Mouse (Mus musculus): ENCODE results near the gene Rnh1. TPM values are rescaled to one million over a fixed set of nuclear protein-coding genes. Genes with fewer than 3 reads are reported as not detected.

Gene Rnh1
- polyA plus RNA-seq (2015; fragmentation: Nextera tagmentation; extraction: Ambion mirVana), result 49.5 and 53.2 TPM in 2 replicates

DNA sequence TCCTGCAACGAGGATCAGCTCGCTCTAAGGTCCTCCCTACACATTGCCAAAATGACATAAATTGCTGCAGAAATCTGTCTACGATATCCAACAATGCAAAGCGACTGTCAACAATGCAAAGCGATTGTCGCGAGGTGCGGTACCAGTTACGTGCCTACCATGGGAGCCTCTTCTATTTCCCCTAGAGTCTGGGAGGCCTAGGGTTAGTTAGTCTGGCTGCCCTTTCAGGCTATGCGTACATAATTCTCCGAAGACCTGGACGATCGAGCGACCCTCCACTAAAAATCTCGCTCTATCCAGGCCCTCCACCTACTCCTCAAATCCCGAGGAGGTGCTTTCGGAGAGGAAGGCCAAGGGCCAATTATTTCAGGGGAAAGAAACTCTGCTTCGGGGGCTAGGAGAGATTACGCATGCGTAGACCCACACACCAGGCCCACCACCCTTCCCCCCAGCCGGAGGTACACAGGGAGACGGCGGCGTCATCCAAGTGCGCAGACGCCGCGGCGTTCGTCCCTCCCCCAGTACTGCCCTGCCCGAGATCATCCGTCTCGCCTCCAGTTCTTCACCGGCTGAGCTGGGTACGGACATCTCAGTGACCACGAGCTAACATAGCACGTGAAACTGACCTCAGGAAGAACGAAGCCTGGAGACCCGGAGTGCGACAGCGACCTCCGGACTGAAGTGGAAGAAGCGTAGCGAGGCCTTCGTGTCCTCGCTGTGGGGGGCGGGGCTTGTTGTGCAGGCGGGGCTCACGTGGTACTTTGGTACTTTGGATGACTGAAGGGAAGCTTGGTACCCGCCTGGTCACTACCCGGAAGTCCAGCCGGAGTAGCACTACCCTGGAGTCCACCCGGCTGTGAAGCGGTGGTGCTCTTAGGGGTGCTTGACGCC lies at the start of gene Rnh1:
TSS of gene Rnh1 (minus strand) at position 742 of the 891 bp plus-strand sequence.
- no peaks in the 10 kb centered on the region for H3K36me3 ChIP-seq
- peak within 1 kb of the TSS; percentile 69 for H3K4me2 ChIP-seq
- peak within 1 kb of the TSS; percentile 93 for H3K27ac ChIP-seq (replicated peaks)
- 2% methylated on average over 55 of the region's 55 CpGs for WGBS
- H3K27me3 ChIP-seq, result no peaks in the 10 kb centered on the region
- ATAC-seq (ENCODE audit: low FRiP score, low read depth), result peak; percentile 98
- peaks cover 31% of the 10 kb centered on the region for H3K4me1 ChIP-seq (replicated peaks)
- H3K4me3 ChIP-seq, result peak within 1 kb of the TSS; percentile 50
- H3K9me3 ChIP-seq, result no peaks in the 10 kb centered on the region
- peak within 1 kb of the TSS; percentile 53 for H3K9ac ChIP-seq

DNA sequence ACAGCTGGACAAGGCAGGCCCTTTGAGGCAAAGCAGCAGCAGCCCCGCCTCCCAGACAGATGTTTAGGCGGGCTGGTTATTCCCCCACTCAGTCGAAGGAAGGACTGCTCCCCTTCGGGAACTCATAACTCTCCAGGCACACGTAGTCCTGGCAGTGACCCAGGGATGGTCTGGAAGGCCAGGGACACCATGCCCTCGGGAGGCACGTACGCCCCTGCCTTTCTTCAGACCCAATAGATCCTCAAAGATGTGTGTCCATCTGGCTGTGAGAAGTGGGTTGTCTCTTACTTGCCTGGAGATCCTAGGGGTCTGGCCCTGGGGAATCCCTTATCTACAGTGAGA lies 49.4 kb upstream of the Rnh1 start:
- H3K4me1 ChIP-seq (replicated peaks), result peaks cover 23% of the 10 kb centered on the region
- peak overlapping the region; percentile 72 for H3K27ac ChIP-seq (replicated peaks)
- peak overlapping the region; percentile 42 for H3K4me3 ChIP-seq
- H3K4me2 ChIP-seq, result peak overlapping the region; percentile 76
- H3K27me3 ChIP-seq, result no peaks in the 10 kb centered on the region
- H3K9ac ChIP-seq, result peak overlapping the region; percentile 47
- no peaks in the 10 kb centered on the region for H3K9me3 ChIP-seq
- ATAC-seq (ENCODE audit: low FRiP score, low read depth), result no peak
- no peaks in the 10 kb centered on the region for H3K36me3 ChIP-seq
- 3% methylated on average over 8 of the region's 8 CpGs for WGBS

DNA sequence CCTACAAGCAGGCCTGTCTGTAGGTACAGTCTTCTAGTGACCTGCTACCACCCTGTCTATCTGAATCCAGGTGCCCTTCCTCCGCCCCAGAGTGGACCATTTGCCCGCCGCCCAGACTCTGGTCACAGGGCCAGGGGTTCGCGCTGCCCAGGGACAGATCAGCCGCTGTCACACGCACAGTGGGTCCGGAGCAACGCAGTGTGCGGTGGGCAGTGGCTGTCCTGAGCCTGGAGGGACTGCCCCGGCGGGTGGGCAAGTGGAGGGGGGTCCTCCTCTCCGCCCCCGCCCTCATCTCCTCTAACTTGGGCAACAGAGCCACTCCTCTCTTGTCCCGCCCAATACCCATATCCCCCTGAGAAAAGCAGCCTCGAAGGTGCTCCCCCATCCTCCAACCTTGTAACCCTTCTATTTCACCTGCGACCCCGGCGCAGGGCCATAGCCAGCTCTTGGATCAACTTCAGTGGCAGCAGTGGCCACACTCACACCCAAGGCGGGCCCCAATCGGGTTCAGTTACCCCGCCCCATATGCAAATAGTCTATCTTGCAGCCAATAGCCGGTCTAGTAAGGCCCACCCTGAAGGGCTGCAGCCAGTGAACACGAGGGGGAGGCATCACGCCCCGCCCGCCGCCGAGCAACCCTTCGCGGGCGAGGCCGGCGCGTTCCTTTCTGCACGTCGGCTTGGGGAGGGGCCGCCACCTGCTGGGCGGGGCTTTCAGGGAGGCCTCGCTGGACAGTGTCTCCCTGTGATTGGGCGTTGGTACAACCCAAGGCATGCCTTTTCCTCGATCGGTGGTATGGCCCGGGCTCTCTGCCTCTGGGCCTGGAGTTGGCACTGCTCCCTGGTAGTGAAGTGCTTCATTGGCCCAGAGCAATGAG lies 48.8 kb upstream of the Rnh1 start:
- 3% methylated on average over 44 of the region's 44 CpGs for WGBS
- H3K4me2 ChIP-seq, result peak overlapping the region; percentile 76
- no peaks in the 10 kb centered on the region for H3K27me3 ChIP-seq
- H3K4me1 ChIP-seq (replicated peaks), result peaks cover 30% of the 10 kb centered on the region
- peak overlapping the region; percentile 42 for H3K4me3 ChIP-seq
- no peaks in the 10 kb centered on the region for H3K9me3 ChIP-seq
- peak; percentile 97 for ATAC-seq (ENCODE audit: low FRiP score, low read depth)
- no peaks in the 10 kb centered on the region for H3K36me3 ChIP-seq
- H3K27ac ChIP-seq (replicated peaks), result peak overlapping the region; percentile 72
- H3K9ac ChIP-seq, result peak overlapping the region; percentile 47

DNA sequence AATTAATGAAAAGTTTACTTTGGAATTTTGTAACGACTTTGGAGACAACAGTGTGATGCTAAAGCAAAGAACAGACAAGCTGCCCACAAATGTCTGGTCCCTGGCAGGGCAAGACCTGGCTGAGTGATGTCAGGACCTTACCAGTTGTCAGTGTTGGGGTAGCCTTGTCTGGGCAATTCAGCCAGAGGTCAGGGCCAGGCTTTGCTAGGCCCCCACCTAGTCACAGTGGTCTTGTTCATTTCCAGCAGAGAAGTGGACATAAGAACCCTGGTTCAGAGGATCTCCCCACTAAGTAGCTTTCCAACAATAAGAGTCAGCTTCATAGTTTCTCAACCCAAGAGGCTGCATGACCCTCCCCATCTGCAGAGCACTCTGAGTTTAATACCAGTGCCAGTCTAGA lies 47.7 kb upstream of the Rnh1 start:
- no peak overlapping the region for H3K27ac ChIP-seq (replicated peaks)
- peak overlapping the region; percentile 76; the same call in 1 of the 2 replicates for H3K4me2 ChIP-seq
- WGBS, result 86% methylated on average over 1 of the region's 1 CpGs

DNA sequence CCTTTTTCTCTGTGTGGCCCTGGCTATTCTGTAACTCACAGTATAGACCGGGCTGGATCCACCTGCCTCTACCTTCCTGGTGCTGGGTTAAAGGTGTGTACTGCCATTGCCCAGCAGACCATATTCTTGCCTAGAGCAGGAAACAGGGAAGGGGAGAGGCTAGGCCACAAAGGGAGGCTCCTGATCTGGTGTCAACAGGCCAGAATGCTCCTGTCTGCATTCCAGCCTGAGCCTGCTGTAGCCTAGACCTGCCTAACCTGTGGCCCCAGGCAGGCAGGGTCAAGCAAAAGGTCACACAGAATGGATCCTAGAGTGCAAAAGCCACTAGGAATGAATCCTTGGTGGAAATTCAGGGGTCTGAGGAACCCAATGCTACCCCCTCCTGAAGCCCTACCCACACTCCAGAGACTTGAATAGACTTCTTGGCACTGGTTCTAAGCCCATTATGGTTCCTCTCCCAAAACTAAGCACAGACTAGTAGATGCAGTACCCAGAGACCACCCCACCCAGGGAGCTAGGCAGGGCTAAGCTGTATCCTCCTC lies 47.0 kb upstream of the Rnh1 start:
- ATAC-seq (ENCODE audit: low FRiP score, low read depth), result no peak
- no peak overlapping the region for H3K9ac ChIP-seq
- no peak overlapping the region for H3K4me3 ChIP-seq
- 83% methylated on average over 1 of the region's 1 CpGs for WGBS
- peaks cover 41% of the 10 kb centered on the region for H3K4me1 ChIP-seq (replicated peaks)
- no peak overlapping the region for H3K4me2 ChIP-seq
- H3K9me3 ChIP-seq, result no peaks in the 10 kb centered on the region
- H3K27ac ChIP-seq (replicated peaks), result no peak overlapping the region
- no peaks in the 10 kb centered on the region for H3K27me3 ChIP-seq
- no peaks in the 10 kb centered on the region for H3K36me3 ChIP-seq

More for the DNA sequence above, 47.7 kb upstream of the Rnh1 start:
- Histone ChIP-seq H3K9me3 (no peaks in the 10 kb centered on the region), H3K4me1 (replicated peaks) (peaks cover 35% of the 10 kb centered on the region), H3K9ac (no peak overlapping the region), H3K27me3 (no peaks in the 10 kb centered on the region), H3K36me3 (no peaks in the 10 kb centered on the region), H3K4me3 (no peak overlapping the region)
- no peak for ATAC-seq (ENCODE audit: low FRiP score, low read depth)

- Histone ChIP-seq H3K27ac (replicated peaks) (no peak overlapping the region), H3K9ac (no peak overlapping the region), H3K36me3 (no peaks in the 10 kb centered on the region), H3K4me3 (no peak overlapping the region), H3K4me2 (no peak overlapping the region), H3K9me3 (no peaks in the 10 kb centered on the region), H3K4me1 (replicated peaks) (peaks cover 41% of the 10 kb centered on the region), H3K27me3 (no peaks in the 10 kb centered on the region)
- 93% methylated on average over 5 of the region's 5 CpGs for WGBS
- no peak for ATAC-seq (ENCODE audit: low FRiP score, low read depth)
Measured at GRCm38 (mm10) chr7:141218557-141219133, 46.0 kb upstream of the Rnh1 start.

DNA sequence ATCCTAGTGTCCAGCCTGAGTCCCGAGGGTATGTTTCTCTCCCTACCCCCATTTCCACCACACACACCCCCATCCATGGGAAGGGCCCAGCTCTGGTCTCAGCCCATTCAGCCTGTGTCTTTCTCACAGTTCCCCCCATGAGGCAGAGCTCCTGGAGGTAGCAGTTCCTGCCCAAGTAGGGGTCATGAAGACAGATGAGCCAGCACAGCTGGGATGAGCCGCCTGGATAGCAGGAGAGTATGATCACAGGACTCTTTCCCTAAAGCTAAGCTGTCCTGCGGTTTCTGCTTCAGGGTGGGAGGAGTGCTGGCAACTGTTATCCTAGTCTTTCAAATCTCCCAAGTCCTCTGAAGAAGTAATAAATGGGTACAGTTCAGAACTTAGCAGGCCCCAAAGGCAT lies 45.5 kb upstream of the Rnh1 start:
- H3K9me3 ChIP-seq, result no peaks in the 10 kb centered on the region
- no peak overlapping the region for H3K9ac ChIP-seq
- H3K27me3 ChIP-seq, result no peaks in the 10 kb centered on the region
- no peak for ATAC-seq (ENCODE audit: low FRiP score, low read depth)
- H3K4me1 ChIP-seq (replicated peaks), result peaks cover 41% of the 10 kb centered on the region
- H3K27ac ChIP-seq (replicated peaks), result no peak overlapping the region
- no peak overlapping the region for H3K4me2 ChIP-seq
- WGBS, result 81% methylated on average over 3 of the region's 3 CpGs
- no peak overlapping the region for H3K4me3 ChIP-seq
- H3K36me3 ChIP-seq, result no peaks in the 10 kb centered on the region

DNA sequence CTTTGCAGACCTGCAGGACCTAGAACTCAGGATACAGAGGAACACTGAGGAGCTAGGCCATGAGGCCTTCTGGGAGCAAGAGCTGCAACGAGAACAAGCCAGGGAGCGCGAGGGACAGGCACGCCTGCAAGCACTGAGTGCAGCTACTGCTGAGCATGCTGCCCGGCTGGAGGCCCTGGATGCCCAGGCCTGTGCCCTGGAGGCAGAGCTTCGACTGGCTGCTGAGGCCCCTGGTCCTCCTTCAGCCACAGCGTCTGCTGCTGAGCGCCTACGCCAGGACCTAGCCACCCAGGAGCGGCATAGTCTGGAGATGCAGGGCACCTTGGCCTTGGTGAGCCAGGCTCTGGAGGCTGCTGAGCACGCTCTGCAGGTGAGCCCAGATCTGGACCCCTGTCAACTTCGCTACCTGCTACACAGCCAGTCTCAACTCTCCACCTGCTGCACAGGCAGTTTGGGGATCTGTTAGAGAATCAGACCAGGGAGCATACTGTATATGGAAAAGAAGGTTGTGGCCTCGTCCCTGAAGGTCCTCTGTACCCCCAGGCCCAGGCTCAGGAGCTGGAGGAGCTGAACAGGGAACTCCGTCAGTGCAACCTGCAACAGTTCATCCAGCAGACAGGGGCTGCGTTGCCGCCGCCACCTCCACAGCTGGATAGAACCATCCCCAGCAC lies 44.8 kb upstream of the Rnh1 start:
- no peak overlapping the region for H3K27ac ChIP-seq (replicated peaks)
- ATAC-seq (ENCODE audit: low FRiP score, low read depth), result no peak
- no peak overlapping the region for H3K4me2 ChIP-seq
- no peaks in the 10 kb centered on the region for H3K9me3 ChIP-seq
- no peak overlapping the region for H3K4me3 ChIP-seq
- no peaks in the 10 kb centered on the region for H3K27me3 ChIP-seq
- 90% methylated on average over 17 of the region's 17 CpGs for WGBS
- H3K36me3 ChIP-seq, result no peaks in the 10 kb centered on the region
- H3K9ac ChIP-seq, result no peak overlapping the region
- H3K4me1 ChIP-seq (replicated peaks), result peaks cover 37% of the 10 kb centered on the region

DNA sequence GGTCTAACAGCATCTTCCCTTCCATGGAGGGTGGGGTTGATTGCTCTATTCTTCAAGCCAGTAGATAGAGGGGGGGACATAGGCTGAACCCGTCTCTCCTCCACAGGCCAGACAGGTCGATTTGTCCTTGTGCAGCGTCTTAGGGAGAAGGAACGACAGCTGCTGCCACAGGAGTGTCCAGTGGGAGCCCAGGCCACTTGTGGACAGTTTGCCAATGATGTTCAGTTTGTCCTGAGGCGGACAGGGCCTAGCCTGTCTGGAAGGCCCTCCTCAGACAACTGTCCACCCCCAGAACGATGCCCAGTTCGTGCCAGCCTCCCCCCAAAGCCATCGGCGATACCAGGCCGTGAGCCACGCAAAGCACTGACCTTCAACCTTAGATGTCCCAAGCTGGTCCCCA lies 44.2 kb upstream of the Rnh1 start:
- Histone ChIP-seq H3K4me3 (peak overlapping the region; percentile 65; the same call in 1 of the 2 replicates), H3K27ac (replicated peaks) (no peak overlapping the region), H3K36me3 (no peaks in the 10 kb centered on the region), H3K9ac (no peak overlapping the region), H3K27me3 (no peaks in the 10 kb centered on the region), H3K9me3 (no peaks in the 10 kb centered on the region), H3K4me1 (replicated peaks) (peaks cover 31% of the 10 kb centered on the region), H3K4me2 (peak overlapping the region; percentile 98; the same call in 1 of the 2 replicates)
- WGBS, result 90% methylated on average over 11 of the region's 11 CpGs
- ATAC-seq (ENCODE audit: low FRiP score, low read depth), result no peak

- Histone ChIP-seq H3K4me1 (replicated peaks) (peaks cover 24% of the 10 kb centered on the region), H3K27me3 (no peaks in the 10 kb centered on the region), H3K4me2 (peak overlapping the region; percentile 98), H3K27ac (replicated peaks) (peak overlapping the region; percentile 69), H3K36me3 (no peaks in the 10 kb centered on the region), H3K9me3 (no peaks in the 10 kb centered on the region), H3K4me3 (peak overlapping the region; percentile 65), H3K9ac (peak overlapping the region; percentile 65)
- ATAC-seq (ENCODE audit: low FRiP score, low read depth), result peak; percentile 69
- WGBS, result 1% methylated on average over 41 of the region's 42 CpGs
Measured at GRCm38 (mm10) chr7:141215880-141216733, 43.5 kb upstream of the Rnh1 start.
